Mouse (Mus musculus) cortical plate, adult 2 months (tissue): ENCODE measurements around the gene Gal. TPM values are rescaled to one million over a fixed set of nuclear protein-coding genes. Genes with fewer than 3 reads are reported as not detected.

Source experiments
- H3K27ac ChIP-seq: fragments of 200-500 bp; 2 replicates; pipeline ENCODE4 v1.5.1; 2012; ENCODE audit warnings: low read length, control low read depth, inconsistent platforms; ENCODE audit not compliant: insufficient read depth
- H3K4me1 ChIP-seq: fragments of 200-500 bp; 2 replicates; pipeline ENCODE4 v1.6.1; 2011; ENCODE audit warnings: low read length; ENCODE audit not compliant: control insufficient read depth, insufficient read depth
- H3K4me3 ChIP-seq: fragments of 200-500 bp; 2 replicates; pipeline ENCODE4 v1.5.1; 2011; ENCODE audit warnings: mild to moderate bottlenecking, low read length, control low read depth; ENCODE audit not compliant: insufficient read depth
- CTCF ChIP-seq: fragments of 200-500 bp; IDR thresholded peaks from 2 replicates; pipeline ENCODE4 v1.5.1; 2011; ENCODE audit warnings: mild to moderate bottlenecking, control low read depth, low read length; ENCODE audit not compliant: insufficient read depth; ENCODE audit errors: extremely low read depth
- POLR2A ChIP-seq: fragments of 200-500 bp; IDR thresholded peaks from 2 replicates; pipeline ENCODE4 v1.6.1; 2011; ENCODE audit warnings: mild to moderate bottlenecking, low read length, control low read depth; ENCODE audit not compliant: insufficient read depth; ENCODE audit errors: extremely low read depth
- polyA plus RNA-seq: library from polyadenylated mRNA; depleted of rRNA; stranded (reverse); fragments of >200 nt; gene quantifications from 2 replicates; pipeline ENCODE4 v1.2.3, GENCODE M21; 2012

Gal gene
- polyA plus RNA-seq, 1 experiment, result 0.48 TPM

- Histone ChIP-seq H3K4me3 (no peak overlapping the region), H3K27ac (no peak overlapping the region), H3K4me1 (no peaks in the 10 kb centered on the region)
- TF ChIP-seq CTCF, result no peak
- TF ChIP-seq POLR2A, result no peak
Observed at GRCm38 (mm10) chr19:3394216-3394615, 20.1 kb downstream of the Gal start.

- no peak overlapping the region for H3K27ac ChIP-seq
- H3K4me3 ChIP-seq, result no peak overlapping the region
- TF ChIP-seq POLR2A, result no peak
- TF ChIP-seq CTCF, result no peak
- H3K4me1 ChIP-seq, result no peaks in the 10 kb centered on the region
Observed at GRCm38 (mm10) chr19:3392384-3392783, 22.0 kb downstream of the Gal start.

GRCm38 (mm10) chr19:3389089-3389488 is 25.3 kb downstream of the Gal start:
- no peaks in the 10 kb centered on the region for H3K4me1 ChIP-seq
- no peak overlapping the region for H3K27ac ChIP-seq
- peak overlapping the region; percentile 12; the same call in 1 of the 2 replicates for H3K4me3 ChIP-seq
- TF ChIP-seq POLR2A (no peak), CTCF (peak; percentile 41)

GRCm38 (mm10) chr19:3388629-3389057 is 25.7 kb downstream of the Gal start, which contains the start of gene Tesmin:
Gene Tesmin, plus strand, starts transcription at chr19:3388857.
- Histone ChIP-seq H3K4me1 (no peaks in the 10 kb centered on the region), H3K27ac (no peak within 1 kb of the TSS), H3K4me3 (peak within 1 kb of the TSS; percentile 12; the same call in 1 of the 2 replicates)
- TF ChIP-seq CTCF, result no peak
- TF ChIP-seq POLR2A, result no peak

- TF ChIP-seq POLR2A (no peak), CTCF (no peak)
- no peak overlapping the region for H3K4me3 ChIP-seq
- H3K4me1 ChIP-seq, result no peaks in the 10 kb centered on the region
- no peak overlapping the region for H3K27ac ChIP-seq
Observed at GRCm38 (mm10) chr19:3388061-3388460, 26.3 kb downstream of the Gal start.

GRCm38 (mm10) chr19:3378614-3379013 is 35.7 kb downstream of the Gal start:
- H3K4me1 ChIP-seq, result no peaks in the 10 kb centered on the region
- TF ChIP-seq CTCF (no peak), POLR2A (no peak)

GRCm38 (mm10) chr19:3376966-3377715 is 37.2 kb downstream of the Gal start:
- H3K27ac ChIP-seq, result no peak overlapping the region
- no peak overlapping the region for H3K4me3 ChIP-seq
- TF ChIP-seq POLR2A (no peak), CTCF (no peak)
- H3K4me1 ChIP-seq, result no peaks in the 10 kb centered on the region

More at GRCm38 (mm10) chr19:3378614-3379013, 35.7 kb downstream of the Gal start:
- H3K27ac ChIP-seq, result no peak overlapping the region
- no peak overlapping the region for H3K4me3 ChIP-seq

GRCm38 (mm10) chr19:3375945-3376495 is 38.3 kb downstream of the Gal start:
- Histone ChIP-seq H3K4me1 (no peaks in the 10 kb centered on the region), H3K27ac (no peak overlapping the region), H3K4me3 (no peak overlapping the region)
- TF ChIP-seq POLR2A, result no peak
- no peak for TF ChIP-seq CTCF

GRCm38 (mm10) chr19:3374028-3374427 is 40.3 kb downstream of the Gal start:
- Histone ChIP-seq H3K27ac (no peak overlapping the region), H3K4me1 (no peaks in the 10 kb centered on the region)
- TF ChIP-seq POLR2A (no peak), CTCF (no peak)

GRCm38 (mm10) chr19:3373380-3373779 is 41.0 kb downstream of the Gal start:
- Histone ChIP-seq H3K4me1 (no peaks in the 10 kb centered on the region), H3K27ac (no peak overlapping the region), H3K4me3 (no peak overlapping the region)
- no peak for TF ChIP-seq CTCF
- TF ChIP-seq POLR2A, result no peak

More at GRCm38 (mm10) chr19:3374028-3374427, 40.3 kb downstream of the Gal start:
- H3K4me3 ChIP-seq, result no peak overlapping the region
